Mouse (Mus musculus) frontal cortex, postnatal 25 days (tissue): ENCODE measurements around the gene Gins3.

Source experiments
- DNase-seq, 2 experiments: peaks; one replicate each; pipeline ENCODE4 v3.0.0; 2022; ENCODE audit warnings: low spot score in 2 of 2

The Gins3 gene

GRCm38 (mm10) chr8:95694631-95695030 is 61.4 kb downstream of the Gins3 start:
- no peak for DNase-seq
